Mouse (Mus musculus) cerebellum, adult 2 months (tissue): Measurements from ENCODE around the gene Myh9.

ENCODE experiments used
- CTCF ChIP-seq: fragments of 200-500 bp; IDR thresholded peaks from 2 replicates; pipeline ENCODE4 v1.5.1; 2011; ENCODE audit warnings: low read depth, mild to moderate bottlenecking, control low read depth, low read length, moderate library complexity, borderline replicate concordance; ENCODE audit not compliant: insufficient read depth
- POLR2A ChIP-seq: fragments of 200-500 bp; IDR thresholded peaks from 2 replicates; pipeline ENCODE4 v1.6.1; 2011; ENCODE audit warnings: low read length, control low read depth, borderline replicate concordance; ENCODE audit not compliant: insufficient read depth

DNA sequence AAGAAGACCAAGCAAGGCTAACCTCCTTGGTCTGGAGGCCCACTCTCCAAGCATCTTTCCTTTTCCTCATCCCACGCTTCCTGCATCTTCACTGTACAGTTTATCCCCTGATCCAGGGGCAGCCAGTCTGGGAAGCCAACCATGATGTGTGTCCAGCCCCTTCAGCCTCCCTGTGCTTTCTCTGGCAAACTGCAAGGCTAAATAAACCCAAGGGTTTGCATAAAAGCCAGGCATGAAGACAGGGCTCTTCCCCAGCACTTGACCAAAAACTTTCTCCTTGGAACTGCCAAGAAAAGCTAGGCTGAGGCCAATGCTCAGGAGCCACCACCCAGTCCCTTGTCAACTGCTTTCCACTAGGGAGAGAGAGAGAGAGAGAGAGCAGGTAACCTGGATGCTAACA lies 32.5 kb downstream of the Myh9 start:
- TF ChIP-seq CTCF (no peak), POLR2A (no peak)
